Mouse (Mus musculus): ENCODE measurements around the gene Igsf9. TPM values are rescaled to one million over a fixed set of nuclear protein-coding genes. Genes with fewer than 3 reads are reported as not detected.

Gene Igsf9
- polyA plus RNA-seq, 1 experiment = 0.77 TPM

GRCm38 (mm10) chr1:172512962-172513361 is 31.4 kb downstream of the Igsf9 start:
- Histone ChIP-seq H3K36me3 (ENCODE audit: control insufficient read depth, insufficient read depth) (peaks cover 10% of the 10 kb centered on the region), H3K27me3 (ENCODE audit: control insufficient read depth, insufficient read depth, insufficient read length) (no peaks in the 10 kb centered on the region), H3K79me2 (ENCODE audit: control insufficient read depth, insufficient read depth) (no peaks in the 10 kb centered on the region), H3K4me3 (no peak overlapping the region), H3ac (ENCODE audit: control insufficient read depth, insufficient read length) (no peak overlapping the region), H3K4me2 (ENCODE audit: low read depth) (no peak overlapping the region)
- TF ChIP-seq SRF (IDR thresholded peaks at IDR 0.05; ENCODE audit: control insufficient read depth, insufficient read length, low read depth) (no peak), POLR2A (IDR thresholded peaks at IDR 0.05; ENCODE audit: insufficient read length, low read depth) (no peak), USF1 (IDR thresholded peaks at IDR 0.05; ENCODE audit: low read depth) (no peak), MYOG (IDR thresholded peaks at IDR 0.05; ENCODE audit: control insufficient read depth in 1 of 3, insufficient read depth in 1 of 3, insufficient read length in 2 of 3, low read depth in 2 of 3) (no peak), E2F4 (IDR thresholded peaks at IDR 0.05; ENCODE audit: insufficient read depth) (no peak), MYOD1 (IDR thresholded peaks at IDR 0.05; ENCODE audit: control insufficient read depth in 1 of 3, insufficient read length in 2 of 3, low read depth in 2 of 3) (no peak), POLR2AphosphoS2 (IDR thresholded peaks at IDR 0.05; ENCODE audit: insufficient read length, low read depth) (no peak), TCF3 (IDR thresholded peaks at IDR 0.05; ENCODE audit: insufficient read length, low read depth) (no peak), CEBPB (IDR thresholded peaks at IDR 0.05; ENCODE audit: insufficient read depth, poor library complexity, severe bottlenecking) (no peak), TCF12 (IDR thresholded peaks at IDR 0.05; ENCODE audit: insufficient read depth, poor library complexity, severe bottlenecking) (no peak)

- no peaks in the 10 kb centered on the region for H3K79me2 ChIP-seq (ENCODE audit: control insufficient read depth, insufficient read depth)
- no peak overlapping the region for H3K4me3 ChIP-seq
Observed at GRCm38 (mm10) chr1:172513525-172514212, 32.1 kb downstream of the Igsf9 start.

GRCm38 (mm10) chr1:172514213-172514529 is 32.6 kb downstream of the Igsf9 start:
- no peaks in the 10 kb centered on the region for H3K79me2 ChIP-seq (ENCODE audit: control insufficient read depth, insufficient read depth)
- H3K27me3 ChIP-seq (ENCODE audit: control insufficient read depth, insufficient read depth, insufficient read length) = no peaks in the 10 kb centered on the region
- no peak for TF ChIP-seq USF1 (IDR thresholded peaks at IDR 0.05; ENCODE audit: low read depth)
- TF ChIP-seq TCF3 (IDR thresholded peaks at IDR 0.05; ENCODE audit: insufficient read length, low read depth) = no peak
- no peak for TF ChIP-seq MYOD1 (IDR thresholded peaks at IDR 0.05; ENCODE audit: control insufficient read depth in 1 of 3, insufficient read length in 2 of 3, low read depth in 2 of 3)
- no peak for TF ChIP-seq TCF12 (IDR thresholded peaks at IDR 0.05; ENCODE audit: insufficient read depth, poor library complexity, severe bottlenecking)
- no peak for TF ChIP-seq POLR2A (IDR thresholded peaks at IDR 0.05; ENCODE audit: insufficient read length, low read depth)
- no peak for TF ChIP-seq SRF (IDR thresholded peaks at IDR 0.05; ENCODE audit: control insufficient read depth, insufficient read length, low read depth)
- TF ChIP-seq MYOG (IDR thresholded peaks at IDR 0.05; ENCODE audit: control insufficient read depth in 1 of 3, insufficient read depth in 1 of 3, insufficient read length in 2 of 3, low read depth in 2 of 3) = no peak
- no peak for TF ChIP-seq E2F4 (IDR thresholded peaks at IDR 0.05; ENCODE audit: insufficient read depth)
- no peak for TF ChIP-seq REST (IDR thresholded peaks at IDR 0.05; ENCODE audit: insufficient read depth, insufficient read length)
- no peak for TF ChIP-seq POLR2AphosphoS2 (IDR thresholded peaks at IDR 0.05; ENCODE audit: insufficient read length, low read depth)
- no peak for TF ChIP-seq MAX (IDR thresholded peaks at IDR 0.05; ENCODE audit: low read depth)
- no peak for TF ChIP-seq CEBPB (IDR thresholded peaks at IDR 0.05; ENCODE audit: insufficient read depth, poor library complexity, severe bottlenecking)
- H3K36me3 ChIP-seq (ENCODE audit: control insufficient read depth, insufficient read depth) = no peaks in the 10 kb centered on the region
- H3K4me3 ChIP-seq = no peak overlapping the region
- H3K4me2 ChIP-seq (ENCODE audit: low read depth) = no peak overlapping the region
- H3ac ChIP-seq (ENCODE audit: control insufficient read depth, insufficient read length) = no peak overlapping the region

More at GRCm38 (mm10) chr1:172513525-172514212, 32.1 kb downstream of the Igsf9 start:
- Histone ChIP-seq H3K4me2 (ENCODE audit: low read depth) (no peak overlapping the region), H3K27me3 (ENCODE audit: control insufficient read depth, insufficient read depth, insufficient read length) (no peaks in the 10 kb centered on the region), H3ac (ENCODE audit: control insufficient read depth, insufficient read length) (no peak overlapping the region), H3K36me3 (ENCODE audit: control insufficient read depth, insufficient read depth) (peaks cover 3% of the 10 kb centered on the region)
- TF ChIP-seq TCF12 (IDR thresholded peaks at IDR 0.05; ENCODE audit: insufficient read depth, poor library complexity, severe bottlenecking) = no peak
- no peak for TF ChIP-seq E2F4 (IDR thresholded peaks at IDR 0.05; ENCODE audit: insufficient read depth)
- TF ChIP-seq CEBPB (IDR thresholded peaks at IDR 0.05; ENCODE audit: insufficient read depth, poor library complexity, severe bottlenecking) = no peak
- TF ChIP-seq SRF (IDR thresholded peaks at IDR 0.05; ENCODE audit: control insufficient read depth, insufficient read length, low read depth) = no peak
- TF ChIP-seq REST (IDR thresholded peaks at IDR 0.05; ENCODE audit: insufficient read depth, insufficient read length) = no peak
- TF ChIP-seq POLR2AphosphoS2 (IDR thresholded peaks at IDR 0.05; ENCODE audit: insufficient read length, low read depth) = no peak
- TF ChIP-seq MAX (IDR thresholded peaks at IDR 0.05; ENCODE audit: low read depth) = no peak
- TF ChIP-seq USF1 (IDR thresholded peaks at IDR 0.05; ENCODE audit: low read depth) = no peak
- TF ChIP-seq MYOD1 (IDR thresholded peaks at IDR 0.05; ENCODE audit: control insufficient read depth in 1 of 3, insufficient read length in 2 of 3, low read depth in 2 of 3) = no peak
- no peak for TF ChIP-seq MYOG (IDR thresholded peaks at IDR 0.05; ENCODE audit: control insufficient read depth in 1 of 3, insufficient read depth in 1 of 3, insufficient read length in 2 of 3, low read depth in 2 of 3)
- TF ChIP-seq TCF3 (IDR thresholded peaks at IDR 0.05; ENCODE audit: insufficient read length, low read depth) = no peak
- no peak for TF ChIP-seq POLR2A (IDR thresholded peaks at IDR 0.05; ENCODE audit: insufficient read length, low read depth)

GRCm38 (mm10) chr1:172514551-172515268 is 33.1 kb downstream of the Igsf9 start:
- no peak overlapping the region for H3K4me2 ChIP-seq (ENCODE audit: low read depth)
- H3K27me3 ChIP-seq (ENCODE audit: control insufficient read depth, insufficient read depth, insufficient read length) = no peaks in the 10 kb centered on the region
- TF ChIP-seq POLR2A (IDR thresholded peaks at IDR 0.05; ENCODE audit: insufficient read length, low read depth) (no peak), TCF3 (IDR thresholded peaks at IDR 0.05; ENCODE audit: insufficient read length, low read depth) (no peak), E2F4 (IDR thresholded peaks at IDR 0.05; ENCODE audit: insufficient read depth) (no peak), REST (IDR thresholded peaks at IDR 0.05; ENCODE audit: insufficient read depth, insufficient read length) (no peak), MAX (IDR thresholded peaks at IDR 0.05; ENCODE audit: low read depth) (no peak), TCF12 (IDR thresholded peaks at IDR 0.05; ENCODE audit: insufficient read depth, poor library complexity, severe bottlenecking) (no peak), SRF (IDR thresholded peaks at IDR 0.05; ENCODE audit: control insufficient read depth, insufficient read length, low read depth) (no peak), MYOG (IDR thresholded peaks at IDR 0.05; ENCODE audit: control insufficient read depth in 1 of 3, insufficient read depth in 1 of 3, insufficient read length in 2 of 3, low read depth in 2 of 3) (no peak)
- no peaks in the 10 kb centered on the region for H3K79me2 ChIP-seq (ENCODE audit: control insufficient read depth, insufficient read depth)
- H3K4me3 ChIP-seq = no peak overlapping the region
- H3ac ChIP-seq (ENCODE audit: control insufficient read depth, insufficient read length) = no peak overlapping the region
- H3K36me3 ChIP-seq (ENCODE audit: control insufficient read depth, insufficient read depth) = no peaks in the 10 kb centered on the region
